Mouse (Mus musculus): ENCODE data around the gene Strn4.

- TF ChIP-seq ZKSCAN1 (IDR thresholded peaks at IDR 0.05; ENCODE audit: borderline replicate concordance, low read depth, low read length) (no peak), CTCF (conservative IDR thresholded peaks at IDR 0.05 in 1 of 2, IDR thresholded peaks at IDR 0.05 in 1 of 2; ENCODE audit: low read depth in 2 of 2, low read length in 2 of 2) (no peak), HCFC1 (IDR thresholded peaks at IDR 0.05; ENCODE audit: low read depth, low read length) (no peak)
Observed at GRCm38 (mm10) chr7:16816078-16816474, 387 bp downstream of the Strn4 start.

All from CH12.LX (cell line).